Mouse (Mus musculus): ENCODE measurements around the gene Ier5. TPM values are rescaled to one million over a fixed set of nuclear protein-coding genes. Genes with fewer than 3 reads are reported as not detected.

Gene Ier5
- total RNA-seq, 1 experiment: 11.7 TPM

- TF ChIP-seq MAFK (IDR thresholded peaks at IDR 0.05; ENCODE audit: insufficient read depth, low read depth, low read length): no peak
- TF ChIP-seq CHD2 (IDR thresholded peaks at IDR 0.05; ENCODE audit: low read depth, low read length): no peak
- TF ChIP-seq HCFC1 (IDR thresholded peaks at IDR 0.05; ENCODE audit: borderline replicate concordance, insufficient read depth, low read length): no peak
- TF ChIP-seq ZC3H11A (IDR thresholded peaks at IDR 0.05; ENCODE audit: borderline replicate concordance, low read depth, low read length): no peak
- TF ChIP-seq ZNF384 (IDR thresholded peaks at IDR 0.05; ENCODE audit: low read depth, low read length): no peak
- Histone ChIP-seq H3K27ac (ENCODE audit: insufficient read depth, low read depth, low read length, poor library complexity, severe bottlenecking) (no peak overlapping the region), H3K4me1 (ENCODE audit: control insufficient read depth in 2 of 2, insufficient read depth in 2 of 2, low read length in 2 of 2, poor library complexity in 1 of 2) (peaks cover 0 to 12% of the 10 kb centered on the region in 2 experiments; a peak in 1 of 4 replicates), H3K9me3 (ENCODE audit: control insufficient read depth, insufficient read depth, low read depth, low read length) (no peaks in the 10 kb centered on the region), H3K4me3 (ENCODE audit: insufficient read depth in 1 of 2, low read depth in 1 of 2, low read length in 2 of 2, poor library complexity in 1 of 2, severe bottlenecking in 1 of 2) (no peak overlapping the region), H3K36me3 (ENCODE audit: control insufficient read depth, insufficient read depth, low read length, poor library complexity, severe bottlenecking) (no peaks in the 10 kb centered on the region), H3K9ac (ENCODE audit: insufficient read depth, low read depth, low read length, poor library complexity, severe bottlenecking) (no peak overlapping the region)
- in situ Hi-C loops (cut with MboI; ENCODE audit: low sequenced_read_pairs in 2 of 2, unreplicated experiment in 2 of 2): loop anchor here (25.0 kb wide), 1 partner anchor 643 kb away; no protein-coding TSS in a partner anchor
- no peak for DNase-seq (ENCODE audit: low read depth, low spot score)
These were observed 5.3 kb downstream of the Ier5 start for GRCm38 (mm10) chr1:155093971-155094707.

- peaks cover 0 to 12% of the 10 kb centered on the region in 2 experiments; a peak in 1 of 4 replicates for H3K4me1 ChIP-seq (ENCODE audit: control insufficient read depth in 2 of 2, insufficient read depth in 2 of 2, low read length in 2 of 2, poor library complexity in 1 of 2)
These were observed 6.2 kb downstream of the Ier5 start for GRCm38 (mm10) chr1:155093145-155093791.

GRCm38 (mm10) chr1:155091842-155092800, 7.3 kb downstream of the Ier5 start:
- DNase-seq (ENCODE audit: low read depth, low spot score): no peak
- Histone ChIP-seq H3K36me3 (ENCODE audit: control insufficient read depth, insufficient read depth, low read length, poor library complexity, severe bottlenecking) (no peaks in the 10 kb centered on the region), H3K9me3 (ENCODE audit: control insufficient read depth, insufficient read depth, low read depth, low read length) (no peaks in the 10 kb centered on the region), H3K9ac (ENCODE audit: insufficient read depth, low read depth, low read length, poor library complexity, severe bottlenecking) (no peak overlapping the region), H3K4me3 (ENCODE audit: insufficient read depth in 1 of 2, low read depth in 1 of 2, low read length in 2 of 2, poor library complexity in 1 of 2, severe bottlenecking in 1 of 2) (no peak overlapping the region), H3K27ac (ENCODE audit: insufficient read depth, low read depth, low read length, poor library complexity, severe bottlenecking) (no peak overlapping the region), H3K4me1 (ENCODE audit: control insufficient read depth in 2 of 2, insufficient read depth in 2 of 2, low read length in 2 of 2, poor library complexity in 1 of 2) (peaks cover 0 to 12% of the 10 kb centered on the region in 2 experiments; a peak in 1 of 4 replicates)
- in situ Hi-C loops (cut with MboI; ENCODE audit: low sequenced_read_pairs in 2 of 2, unreplicated experiment in 2 of 2): loop anchor here (25.0 kb wide), 1 partner anchor 645 kb away; no protein-coding TSS in a partner anchor
- TF ChIP-seq CHD2 (IDR thresholded peaks at IDR 0.05; ENCODE audit: low read depth, low read length): no peak
- TF ChIP-seq HCFC1 (IDR thresholded peaks at IDR 0.05; ENCODE audit: borderline replicate concordance, insufficient read depth, low read length): no peak
- TF ChIP-seq ZNF384 (IDR thresholded peaks at IDR 0.05; ENCODE audit: low read depth, low read length): no peak
- TF ChIP-seq MAFK (IDR thresholded peaks at IDR 0.05; ENCODE audit: insufficient read depth, low read depth, low read length): no peak
- TF ChIP-seq ZC3H11A (IDR thresholded peaks at IDR 0.05; ENCODE audit: borderline replicate concordance, low read depth, low read length): no peak

More at GRCm38 (mm10) chr1:155093145-155093791, 6.2 kb downstream of the Ier5 start:
- in situ Hi-C loops (cut with MboI; ENCODE audit: low sequenced_read_pairs in 2 of 2, unreplicated experiment in 2 of 2): loop anchor here (25.0 kb wide), 1 partner anchor 644 kb away; no protein-coding TSS in a partner anchor
- Histone ChIP-seq H3K9me3 (ENCODE audit: control insufficient read depth, insufficient read depth, low read depth, low read length) (no peaks in the 10 kb centered on the region), H3K36me3 (ENCODE audit: control insufficient read depth, insufficient read depth, low read length, poor library complexity, severe bottlenecking) (no peaks in the 10 kb centered on the region), H3K9ac (ENCODE audit: insufficient read depth, low read depth, low read length, poor library complexity, severe bottlenecking) (no peak overlapping the region), H3K4me3 (ENCODE audit: insufficient read depth in 1 of 2, low read depth in 1 of 2, low read length in 2 of 2, poor library complexity in 1 of 2, severe bottlenecking in 1 of 2) (no peak overlapping the region), H3K27ac (ENCODE audit: insufficient read depth, low read depth, low read length, poor library complexity, severe bottlenecking) (no peak overlapping the region)
- no peak for DNase-seq (ENCODE audit: low read depth, low spot score)
- TF ChIP-seq ZNF384 (IDR thresholded peaks at IDR 0.05; ENCODE audit: low read depth, low read length) (no peak), MAFK (IDR thresholded peaks at IDR 0.05; ENCODE audit: insufficient read depth, low read depth, low read length) (no peak), ZC3H11A (IDR thresholded peaks at IDR 0.05; ENCODE audit: borderline replicate concordance, low read depth, low read length) (no peak), HCFC1 (IDR thresholded peaks at IDR 0.05; ENCODE audit: borderline replicate concordance, insufficient read depth, low read length) (no peak), CHD2 (IDR thresholded peaks at IDR 0.05; ENCODE audit: low read depth, low read length) (no peak)

- Histone ChIP-seq H3K9me3 (ENCODE audit: control insufficient read depth, insufficient read depth, low read depth, low read length) (no peaks in the 10 kb centered on the region), H3K36me3 (ENCODE audit: control insufficient read depth, insufficient read depth, low read length, poor library complexity, severe bottlenecking) (no peaks in the 10 kb centered on the region), H3K4me3 (ENCODE audit: insufficient read depth in 1 of 2, low read depth in 1 of 2, low read length in 2 of 2, poor library complexity in 1 of 2, severe bottlenecking in 1 of 2) (no peak overlapping the region), H3K9ac (ENCODE audit: insufficient read depth, low read depth, low read length, poor library complexity, severe bottlenecking) (no peak overlapping the region), H3K4me1 (ENCODE audit: control insufficient read depth in 2 of 2, insufficient read depth in 2 of 2, low read length in 2 of 2, poor library complexity in 1 of 2) (peaks cover 0 to 12% of the 10 kb centered on the region in 2 experiments; a peak in 1 of 4 replicates), H3K27ac (ENCODE audit: insufficient read depth, low read depth, low read length, poor library complexity, severe bottlenecking) (no peak overlapping the region)
- in situ Hi-C loops (cut with MboI; ENCODE audit: low sequenced_read_pairs in 2 of 2, unreplicated experiment in 2 of 2): loop anchor here (25.0 kb wide), 1 partner anchor 646 kb away; no protein-coding TSS in a partner anchor
- no peak for DNase-seq (ENCODE audit: low read depth, low spot score)
- TF ChIP-seq ZNF384 (IDR thresholded peaks at IDR 0.05; ENCODE audit: low read depth, low read length) (no peak), MAFK (IDR thresholded peaks at IDR 0.05; ENCODE audit: insufficient read depth, low read depth, low read length) (no peak), CHD2 (IDR thresholded peaks at IDR 0.05; ENCODE audit: low read depth, low read length) (no peak), ZC3H11A (IDR thresholded peaks at IDR 0.05; ENCODE audit: borderline replicate concordance, low read depth, low read length) (no peak), HCFC1 (IDR thresholded peaks at IDR 0.05; ENCODE audit: borderline replicate concordance, insufficient read depth, low read length) (no peak)
These were observed 8.0 kb downstream of the Ier5 start for GRCm38 (mm10) chr1:155091374-155091841.
